Mouse (Mus musculus) erythroblast, embryonic 14.5 days (primary cell): ENCODE data around the gene Gatad2a.

Source experiments
- GATA1 ChIP-seq: IDR thresholded peaks from 2 replicates; pipeline ENCODE4 v1.6.1; 2012; ENCODE audit warnings: low read length, inconsistent platforms, mixed read lengths
- TAL1 ChIP-seq: IDR thresholded peaks from 3 replicates; pipeline ENCODE4 v1.6.1; 2012; ENCODE audit warnings: low read length, inconsistent platforms, mixed read lengths

- no peak for TF ChIP-seq GATA1
- TF ChIP-seq TAL1: no peak
Measured at GRCm38 (mm10) chr8:69954642-69955041, 41.5 kb downstream of the Gatad2a start.
